Mouse (Mus musculus) CH12.LX (cell line): ENCODE data around the gene Dnm3.

Source experiments
- CTCF ChIP-seq, 2 experiments: IDR thresholded peaks in 1 of 2; conservative IDR thresholded peaks in 1 of 2; 2 replicates each; pipeline ENCODE4 v1.5.1; 2011 to 2012; ENCODE audit warnings: low read depth in 2 of 2, low read length in 2 of 2, improper control_type of control experiment in 1 of 2, inconsistent platforms in 1 of 2, mild to moderate bottlenecking in 1 of 2, moderate library complexity in 1 of 2
- E2F4 ChIP-seq: IDR thresholded peaks from 2 replicates; pipeline ENCODE4 v1.6.1; 2011; ENCODE audit warnings: low read depth, low read length, improper control_type of control experiment; ENCODE audit not compliant: insufficient replicate concordance
- ELF1 ChIP-seq: IDR thresholded peaks from 2 replicates; pipeline ENCODE4 v1.6.1; 2014; ENCODE audit warnings: low read depth, mild to moderate bottlenecking, inconsistent platforms, low read length, improper control_type of control experiment
- MAX ChIP-seq: IDR thresholded peaks from 2 replicates; pipeline ENCODE4 v1.6.1; 2011; ENCODE audit warnings: low read length, improper control_type of control experiment
- MAZ ChIP-seq: IDR thresholded peaks from 2 replicates; pipeline ENCODE4 v1.6.1; 2012; ENCODE audit warnings: low read depth, mild to moderate bottlenecking, inconsistent platforms, low read length, improper control_type of control experiment, moderate library complexity
- TBP ChIP-seq: conservative IDR thresholded peaks from 2 replicates; pipeline ENCODE4 v1.6.1; 2011; ENCODE audit warnings: low read depth, low read length, improper control_type of control experiment
- TCF12 ChIP-seq: IDR thresholded peaks from 2 replicates; pipeline ENCODE4 v1.6.1; 2014; ENCODE audit warnings: low read depth, mild to moderate bottlenecking, inconsistent platforms, low read length, improper control_type of control experiment
- USF1 ChIP-seq: IDR thresholded peaks from 2 replicates; pipeline ENCODE4 v1.6.1; 2014; ENCODE audit warnings: low read depth, mild to moderate bottlenecking, inconsistent platforms, low read length, improper control_type of control experiment
- USF2 ChIP-seq: conservative IDR thresholded peaks from 2 replicates; pipeline ENCODE4 v1.6.1; 2011; ENCODE audit warnings: low read depth, low read length, improper control_type of control experiment
- ZKSCAN1 ChIP-seq: IDR thresholded peaks from 2 replicates; pipeline ENCODE4 v1.6.1; 2012; ENCODE audit warnings: low read depth, inconsistent platforms, low read length, improper control_type of control experiment, borderline replicate concordance

DNA sequence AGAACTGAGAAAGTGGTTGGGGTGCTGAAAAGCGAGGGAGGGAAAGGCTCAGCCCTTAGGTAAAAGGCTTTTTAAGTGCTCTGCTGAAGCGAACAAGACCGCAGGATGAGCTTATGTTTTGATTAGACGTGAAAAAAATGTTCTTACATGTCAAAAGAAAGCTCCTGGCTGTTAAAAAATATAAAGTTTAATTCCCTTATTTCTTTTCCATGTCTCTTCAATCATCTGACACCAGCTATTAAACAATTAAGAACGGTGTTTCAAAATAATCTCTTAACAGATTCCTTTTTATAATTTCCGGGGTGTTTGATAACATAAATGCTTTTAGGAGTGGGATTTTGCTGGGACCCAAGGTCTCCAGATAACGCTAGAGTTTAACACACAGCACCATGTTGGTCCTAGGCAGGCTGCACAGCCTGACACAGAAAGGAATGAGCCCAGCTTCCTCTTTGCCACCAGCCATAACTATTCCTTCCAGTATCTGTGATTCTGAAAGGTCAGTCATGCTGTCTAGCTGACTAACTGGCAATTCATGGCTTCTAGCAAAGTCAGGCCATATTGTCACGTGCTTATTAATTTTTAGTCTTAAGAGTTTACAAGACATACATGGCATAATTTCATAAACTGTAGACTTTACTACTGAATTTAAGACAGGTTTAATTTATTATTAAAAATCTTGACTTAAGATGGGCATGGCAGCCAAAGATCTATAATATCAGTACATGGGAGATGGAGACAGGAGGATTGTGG, 383.1 kb downstream of the Dnm3 start:
- TF ChIP-seq CTCF (conservative IDR thresholded peaks at IDR 0.05 in 1 of 2, IDR thresholded peaks at IDR 0.05 in 1 of 2; ENCODE audit: low read depth in 2 of 2, low read length in 2 of 2) (no peak), TCF12 (no peak; the same call in 1 of the 2 replicates), ZKSCAN1 (no peak), ELF1 (peak; percentile 34; the same call in 1 of the 2 replicates), MAZ (0 out of 2 replicates have a peak, but pooled peaks have one; percentile 18), E2F4 (0 out of 2 replicates have a peak, but pooled peaks have one; percentile 48), USF2 (peak; percentile 43), USF1 (no peak), MAX (peak; percentile 62), TBP (peak; percentile 46; the same call in 1 of the 2 replicates)
